Mouse (Mus musculus) limb, embryonic 12.5 days (tissue): ENCODE results near the gene Klhl35. TPM values are rescaled to one million over a fixed set of nuclear protein-coding genes. Genes with fewer than 3 reads are reported as not detected.

ENCODE experiments used
- polyA plus RNA-seq: library from polyadenylated mRNA; unstranded; fragments of >200 nt; fragmentation: Nextera tagmentation; extraction: Ambion mirVana; gene quantifications from 2 replicates; pipeline ENCODE4 v1.2.1, GENCODE M21; 2016

The Klhl35 gene
- polyA plus RNA-seq, 1 experiment from 2014 or later = 1.7 TPM

Other genes starting within 250 kb of the Klhl35 start
- gene Mogat2, start 227.4 kb upstream of the Klhl35 start, polyA plus RNA-seq = 13.5 and 14.0 TPM in 2 replicates
- 4.4 and 4.8 TPM in 2 replicates for gene Map6, start 198.6 kb upstream of the Klhl35 start, polyA plus RNA-seq
- 1,189 and 1,266 TPM in 2 replicates for gene Serpinh1, start 112.8 kb upstream of the Klhl35 start, polyA plus RNA-seq
- gene Gdpd5, start 84.6 kb upstream of the Klhl35 start, polyA plus RNA-seq = 11.2 and 12.2 TPM in 2 replicates
- gene Rps3, start 17.7 kb downstream of the Klhl35 start, polyA plus RNA-seq = 746 and 757 TPM in 2 replicates
- gene Arrb1, start 69.5 kb downstream of the Klhl35 start, polyA plus RNA-seq = 8.1 and 8.4 TPM in 2 replicates
- gene Tpbgl, start 161.1 kb downstream of the Klhl35 start, polyA plus RNA-seq = 0.14 and 0.26 TPM in 2 replicates
- gene Slco2b1, start 245.3 kb downstream of the Klhl35 start, polyA plus RNA-seq = 1.4 and 1.5 TPM in 2 replicates